Mouse (Mus musculus) embryo, embryonic 11.5 days (tissue): ENCODE data around the gene Tmem199.
A peak's percentile ranks its signal among the peaks of the same experiment; 100 is the strongest.

Experiments used
- DNase-seq: peaks from one replicate; pipeline ENCODE4 v3.0.0-alpha.2; 2012; ENCODE audit warnings: low read depth, low spot score

Tmem199 gene

DNA sequence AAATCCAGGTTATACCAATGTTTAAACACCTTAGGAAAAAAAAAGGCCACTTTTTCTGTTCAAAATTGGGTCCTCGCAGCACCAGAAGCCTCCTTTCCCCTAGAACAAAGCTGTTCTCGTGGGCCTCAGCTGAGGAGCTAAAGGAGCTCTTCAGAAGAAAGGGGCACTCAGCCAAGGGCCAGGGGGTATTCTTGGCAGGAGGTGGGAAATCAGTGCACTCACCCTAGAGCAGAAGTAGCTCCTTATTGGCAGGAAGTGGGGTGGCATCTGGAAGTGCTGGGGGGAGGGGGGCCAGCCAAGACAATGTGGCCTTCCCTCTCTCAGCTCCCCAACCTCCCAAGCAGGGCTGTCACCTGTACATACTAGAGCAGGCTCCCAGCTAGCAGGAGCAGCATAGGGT, 12.9 kb upstream of the Tmem199 start:
- DNase-seq: no peak

DNA sequence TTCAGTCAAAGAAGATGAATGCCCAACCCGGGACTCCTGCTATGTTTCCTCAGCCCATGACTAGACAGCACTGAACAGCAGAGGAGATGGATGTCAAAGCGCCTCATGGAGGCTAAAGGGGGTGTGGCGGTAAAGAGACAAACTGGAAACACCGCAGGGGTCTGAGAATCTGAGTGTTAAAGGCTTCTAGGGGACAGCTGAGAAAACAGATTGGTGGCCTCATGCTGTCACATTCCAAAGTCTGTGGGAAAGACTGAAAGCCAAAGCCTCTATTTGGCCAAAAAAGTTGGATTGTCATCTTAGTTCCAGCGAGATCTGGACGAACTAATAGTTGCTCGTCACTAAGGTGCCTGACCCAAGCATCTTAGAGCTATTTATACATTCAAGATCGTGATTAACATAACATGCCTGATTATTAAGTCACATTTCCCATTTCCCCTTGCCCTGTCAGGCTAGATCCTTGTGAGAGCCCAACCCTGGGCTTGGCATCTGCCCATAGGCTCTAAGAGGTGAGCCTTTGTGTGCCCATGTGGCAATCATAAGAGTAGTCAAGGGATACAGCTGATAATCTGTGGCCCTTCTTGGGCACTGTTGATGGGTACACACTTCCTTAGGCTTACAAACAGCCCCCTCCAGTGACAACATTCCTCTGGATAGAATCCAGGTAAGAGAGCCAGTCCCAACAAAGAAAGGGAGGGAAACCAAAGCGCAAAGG, 11.4 kb upstream of the Tmem199 start:
- no peak for DNase-seq

DNA sequence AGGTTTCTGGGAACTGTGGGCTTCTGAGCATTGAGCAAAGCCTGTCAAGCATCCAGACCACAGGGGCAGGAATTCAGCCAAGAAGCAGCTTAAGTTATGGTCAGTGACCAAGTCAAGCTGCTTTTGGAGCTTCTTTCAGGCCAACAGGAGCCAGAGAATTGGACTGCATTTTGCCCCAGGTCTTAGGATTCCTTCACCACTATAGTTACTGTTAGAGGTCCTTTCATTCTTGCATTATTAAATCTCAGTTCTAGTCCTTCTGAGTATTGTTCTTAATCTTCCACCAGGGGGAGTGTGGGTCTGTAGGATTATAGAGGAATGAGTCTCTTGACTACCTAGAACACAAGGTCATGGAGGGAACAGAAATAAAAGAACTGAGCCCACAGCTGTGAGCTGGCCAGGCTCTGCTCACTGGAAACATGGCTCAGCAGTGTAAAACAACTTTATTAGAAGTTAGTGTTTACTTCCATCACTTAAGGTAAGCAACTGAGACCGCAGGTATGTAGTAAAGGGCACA, 10.6 kb upstream of the Tmem199 start:
- DNase-seq: no peak

DNA sequence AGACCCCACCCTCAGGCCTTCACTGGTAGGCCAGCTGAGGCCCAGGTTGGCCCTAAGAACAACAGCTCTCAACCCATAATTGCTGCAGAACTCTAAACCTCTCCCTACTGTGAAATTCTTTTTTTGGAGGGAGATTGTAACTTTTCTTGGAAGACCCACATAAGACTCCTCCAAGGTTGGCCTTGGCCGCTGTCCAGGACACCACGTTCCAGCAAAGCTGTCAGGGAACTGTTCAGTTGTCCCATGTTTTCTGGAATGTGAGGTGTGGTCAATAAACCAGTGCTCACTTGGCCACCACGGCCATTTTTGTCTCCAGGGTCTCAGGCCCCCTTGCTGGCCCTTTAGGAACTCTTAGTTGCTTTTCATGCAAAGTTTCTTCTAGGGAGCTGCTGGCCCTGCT, 9.9 kb upstream of the Tmem199 start:
- no peak for DNase-seq

DNA sequence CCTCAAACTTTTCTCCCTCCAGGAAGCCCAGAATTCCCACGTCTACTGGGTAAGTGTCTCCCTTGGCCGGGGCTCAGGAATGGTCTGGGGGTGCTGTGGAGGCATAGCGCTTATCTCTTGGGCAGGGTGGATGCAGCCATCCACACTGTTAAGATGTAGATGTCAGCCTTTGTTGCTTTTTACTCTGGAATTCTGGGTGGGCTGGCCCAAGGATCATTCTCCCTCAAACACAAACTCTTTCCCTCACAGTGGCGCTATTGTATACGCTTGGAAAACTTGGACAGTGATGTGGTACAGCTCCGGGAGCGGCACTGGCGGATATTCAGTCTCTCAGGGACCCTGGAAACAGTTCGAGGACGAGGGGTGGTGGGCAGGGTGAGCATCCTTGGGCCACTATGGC, 7.0 kb upstream of the Tmem199 start:
- no peak for DNase-seq

DNA sequence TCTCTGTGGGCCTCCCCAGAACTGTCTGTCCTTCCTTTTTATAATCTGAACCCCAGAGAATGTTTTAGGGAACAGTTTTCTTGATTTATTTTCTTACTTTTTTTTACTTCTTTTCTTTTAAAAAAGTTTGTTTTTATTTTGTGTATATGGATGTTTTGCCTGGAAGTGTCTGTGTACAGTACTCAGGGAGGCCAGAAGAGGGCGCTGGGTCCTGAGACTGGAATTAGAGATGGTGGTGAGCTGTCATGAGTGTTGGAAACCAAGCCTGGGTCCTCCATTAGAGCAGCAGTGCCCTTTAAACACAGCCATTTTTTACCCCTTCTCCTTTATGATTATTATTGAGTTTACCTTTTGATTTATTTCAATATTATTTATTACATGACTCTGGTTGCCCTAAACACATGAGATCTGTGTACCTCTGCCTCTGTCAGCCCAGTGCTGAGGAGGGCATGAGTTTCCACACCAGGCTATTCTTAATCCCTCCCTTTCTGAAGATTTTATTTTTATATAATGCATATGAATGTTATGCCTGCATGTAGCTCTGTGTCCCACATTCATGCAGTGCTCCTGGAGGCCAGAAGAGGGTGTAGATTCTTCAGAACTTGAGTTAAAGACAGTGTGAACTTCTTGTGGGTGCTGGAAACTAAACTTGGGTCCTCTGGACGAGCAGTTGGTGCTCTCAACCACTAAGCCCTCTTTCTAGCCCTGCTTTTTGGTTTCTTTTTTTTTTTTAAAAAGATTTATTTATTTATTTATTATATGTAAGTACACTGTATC, 3.8 kb upstream of the Tmem199 start:
- no peak for DNase-seq

DNA sequence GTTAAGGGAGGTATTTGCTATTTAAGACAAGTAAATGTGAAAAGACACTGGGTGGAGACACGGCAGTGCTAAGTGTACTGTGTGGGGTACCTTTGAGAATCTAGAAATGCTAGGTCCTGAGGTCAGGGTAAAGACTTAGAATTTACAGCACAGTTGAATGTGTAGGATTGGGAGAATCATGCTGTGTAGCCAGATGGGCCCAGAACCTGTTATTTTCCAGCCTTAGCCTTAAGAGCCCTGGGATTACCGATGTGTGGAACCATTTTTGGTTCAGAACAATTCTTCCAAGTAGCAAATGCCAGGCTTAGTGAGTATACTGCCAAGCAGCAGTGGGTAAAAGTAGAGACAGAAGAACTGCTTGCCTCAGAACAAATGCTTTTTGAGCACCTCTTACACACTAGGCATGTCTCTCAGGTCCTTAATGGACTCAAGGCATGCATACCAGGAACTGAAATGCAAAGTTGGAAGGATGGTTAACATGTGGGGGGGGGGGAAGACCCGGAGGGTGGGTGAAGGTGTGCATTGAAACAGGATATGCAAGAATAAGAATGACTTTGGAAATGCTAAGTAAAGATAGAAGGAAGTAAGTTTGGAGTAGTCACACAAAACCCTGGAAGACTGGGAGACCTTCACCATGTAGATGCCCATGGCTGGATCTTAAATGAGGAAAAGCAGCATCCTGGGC, 1.3 kb upstream of the Tmem199 start:
- DNase-seq: no peak

DNA sequence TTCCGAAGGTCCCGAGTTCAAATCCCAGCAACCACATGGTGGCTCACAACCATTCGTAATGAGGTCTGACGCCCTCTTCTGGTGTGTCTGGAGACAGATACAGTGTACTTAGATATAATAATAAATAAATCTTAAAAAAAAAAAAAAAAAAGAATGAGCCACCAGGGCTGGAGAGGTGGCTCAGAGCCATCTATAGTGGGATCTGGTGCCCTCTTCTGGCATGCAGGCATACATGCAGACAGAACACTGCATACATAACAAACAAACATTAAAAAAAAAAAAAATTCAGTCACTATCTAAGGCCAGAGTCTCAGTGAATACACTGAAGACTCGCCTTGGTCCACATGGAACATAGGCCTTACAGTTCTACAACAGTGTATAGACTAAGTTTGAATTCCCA, 2.8 kb downstream of the Tmem199 start:
- no peak for DNase-seq

DNA sequence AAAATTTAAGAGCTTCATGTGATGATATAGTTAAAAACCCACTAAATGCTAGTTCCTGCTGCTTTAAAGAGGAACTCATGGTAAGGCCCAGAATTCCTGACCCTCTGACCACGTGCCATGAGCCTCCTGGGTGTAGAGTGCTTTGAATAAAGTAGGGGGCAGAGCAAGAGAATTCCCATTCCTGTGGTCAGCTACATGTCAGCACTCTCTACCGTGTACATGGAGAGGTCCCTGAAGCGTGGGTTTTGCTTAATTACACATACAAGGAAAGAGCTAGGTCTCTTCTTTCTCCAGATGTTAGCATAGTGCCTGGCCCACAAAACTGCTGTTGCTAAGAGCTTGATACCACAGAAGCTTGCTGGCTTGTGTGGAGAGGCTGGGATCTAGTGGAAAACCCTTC, 6.5 kb downstream of the Tmem199 start:
- DNase-seq: no peak

DNA sequence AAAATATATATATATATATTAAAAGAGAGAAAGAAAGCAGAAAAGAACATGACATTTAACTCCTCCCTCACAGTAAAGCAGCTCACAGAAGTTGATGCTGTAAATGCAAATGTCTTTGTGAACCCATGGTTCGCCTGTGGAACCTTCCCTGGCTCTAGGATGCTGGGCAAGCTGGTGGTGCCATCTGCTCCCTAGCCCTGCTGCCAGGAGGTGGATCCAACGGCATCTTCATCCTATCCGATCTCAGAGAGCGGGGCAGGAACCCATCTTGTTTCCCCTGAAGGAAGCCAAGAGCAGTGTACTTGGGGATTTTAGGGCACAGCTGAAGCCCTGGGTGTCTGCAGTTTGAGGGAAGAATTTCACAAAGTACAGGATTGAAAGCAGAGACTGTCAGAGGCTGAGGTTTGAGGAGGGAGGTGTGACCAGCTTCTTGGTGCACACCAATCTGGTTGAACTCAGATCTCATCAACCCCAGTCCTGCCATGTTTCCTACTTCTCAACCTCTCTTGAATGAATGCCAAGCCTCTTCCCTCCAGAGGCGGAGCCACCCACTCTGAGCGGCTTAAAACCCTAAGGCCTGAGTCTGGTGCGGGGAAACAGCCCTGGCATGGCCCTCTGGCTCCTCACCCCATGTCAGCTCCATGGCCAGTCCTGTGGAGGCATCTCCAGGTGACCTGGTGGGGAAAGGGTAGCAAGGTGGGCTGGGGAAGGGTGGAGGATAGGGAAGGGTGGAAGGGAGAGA, 8.9 kb downstream of the Tmem199 start, which contains the start of gene Sebox:
Gene Sebox (plus strand): TSS at position 539 of the 742 bp plus-strand sequence.
- no peak for DNase-seq

DNA sequence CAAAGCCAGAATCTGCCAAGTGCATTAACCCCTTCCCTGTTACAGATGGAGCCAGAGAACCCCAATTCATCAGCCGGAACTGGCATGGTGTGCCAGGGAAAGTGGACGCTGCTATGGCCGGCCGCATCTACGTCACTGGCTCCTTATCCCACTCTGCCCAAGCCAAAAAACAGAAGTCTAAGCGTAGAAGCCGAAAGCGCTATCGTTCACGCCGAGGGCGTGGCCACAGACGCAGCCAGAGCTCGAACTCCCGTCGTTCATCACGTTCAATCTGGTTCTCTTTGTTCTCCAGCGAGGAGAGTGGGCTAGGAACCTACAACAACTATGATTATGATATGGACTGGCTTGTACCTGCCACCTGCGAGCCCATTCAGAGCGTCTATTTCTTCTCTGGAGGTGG, 10.4 kb downstream of the Tmem199 start:
- DNase-seq: no peak

DNA sequence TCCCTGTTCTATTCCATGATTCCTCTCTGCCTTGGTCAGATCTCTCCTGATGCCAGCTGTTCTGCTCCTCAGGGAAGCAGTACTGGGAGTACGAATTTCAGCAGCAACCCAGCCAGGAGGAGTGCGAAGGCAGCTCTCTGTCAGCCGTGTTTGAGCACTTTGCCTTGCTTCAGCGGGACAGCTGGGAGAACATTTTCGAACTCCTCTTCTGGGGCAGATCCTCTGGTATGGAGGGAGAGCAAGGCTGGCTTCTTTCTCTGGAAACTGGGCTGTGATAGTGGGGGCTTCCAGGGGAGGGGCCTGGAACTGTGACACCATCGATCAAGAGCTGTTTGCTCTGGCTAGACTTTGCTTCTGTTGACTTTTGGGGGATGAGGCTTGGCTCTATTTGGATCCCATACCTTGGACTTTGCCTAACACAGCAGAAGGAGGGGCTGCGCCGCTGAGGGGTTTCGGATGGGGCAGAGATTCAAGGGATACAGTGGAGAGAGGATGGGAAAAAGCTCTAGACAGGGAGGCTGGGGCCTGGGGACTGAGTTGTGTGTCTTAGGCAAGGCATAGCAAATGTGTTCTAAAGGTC, 11.3 kb downstream of the Tmem199 start:
- no peak for DNase-seq

DNA sequence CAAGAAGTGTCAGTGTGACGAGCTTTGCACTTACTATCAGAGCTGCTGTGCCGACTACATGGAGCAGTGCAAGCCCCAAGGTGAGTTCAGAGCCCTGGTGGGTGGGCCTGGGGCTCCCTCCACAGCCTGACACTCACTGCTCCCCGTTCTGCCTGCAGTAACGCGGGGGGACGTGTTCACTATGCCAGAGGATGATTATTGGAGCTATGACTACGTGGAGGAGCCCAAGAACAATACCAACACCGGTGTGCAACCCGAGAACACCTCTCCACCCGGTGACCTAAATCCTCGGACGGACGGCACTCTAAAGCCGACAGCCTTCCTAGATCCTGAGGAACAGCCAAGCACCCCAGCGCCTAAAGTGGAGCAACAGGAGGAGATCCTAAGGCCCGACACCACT, 12.4 kb downstream of the Tmem199 start:
- DNase-seq: no peak

DNA sequence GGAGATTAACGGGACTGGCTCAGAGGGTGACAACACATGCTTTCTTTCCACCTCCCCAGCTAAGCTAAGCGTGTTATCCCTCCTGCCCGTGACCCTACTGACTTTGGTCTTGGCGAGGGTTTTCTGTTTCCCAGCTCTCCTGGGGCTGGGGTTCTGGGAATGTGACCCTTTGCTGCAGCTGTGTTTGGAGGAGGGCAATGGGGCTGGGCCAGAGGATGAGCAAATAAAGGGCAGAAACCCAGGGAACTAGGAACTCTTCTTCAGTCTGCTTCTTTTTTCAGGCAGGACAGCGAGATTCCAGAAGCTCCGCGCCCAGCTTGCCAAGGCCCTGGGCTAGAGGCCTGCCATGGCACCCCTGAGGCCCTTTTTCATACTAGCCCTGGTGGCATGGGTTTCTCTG, 13.0 kb downstream of the Tmem199 start, which contains the start of gene Vtn:
Gene Vtn (plus strand): TSS at position 88 of the 400 bp plus-strand sequence.
- DNase-seq: no peak

DNA sequence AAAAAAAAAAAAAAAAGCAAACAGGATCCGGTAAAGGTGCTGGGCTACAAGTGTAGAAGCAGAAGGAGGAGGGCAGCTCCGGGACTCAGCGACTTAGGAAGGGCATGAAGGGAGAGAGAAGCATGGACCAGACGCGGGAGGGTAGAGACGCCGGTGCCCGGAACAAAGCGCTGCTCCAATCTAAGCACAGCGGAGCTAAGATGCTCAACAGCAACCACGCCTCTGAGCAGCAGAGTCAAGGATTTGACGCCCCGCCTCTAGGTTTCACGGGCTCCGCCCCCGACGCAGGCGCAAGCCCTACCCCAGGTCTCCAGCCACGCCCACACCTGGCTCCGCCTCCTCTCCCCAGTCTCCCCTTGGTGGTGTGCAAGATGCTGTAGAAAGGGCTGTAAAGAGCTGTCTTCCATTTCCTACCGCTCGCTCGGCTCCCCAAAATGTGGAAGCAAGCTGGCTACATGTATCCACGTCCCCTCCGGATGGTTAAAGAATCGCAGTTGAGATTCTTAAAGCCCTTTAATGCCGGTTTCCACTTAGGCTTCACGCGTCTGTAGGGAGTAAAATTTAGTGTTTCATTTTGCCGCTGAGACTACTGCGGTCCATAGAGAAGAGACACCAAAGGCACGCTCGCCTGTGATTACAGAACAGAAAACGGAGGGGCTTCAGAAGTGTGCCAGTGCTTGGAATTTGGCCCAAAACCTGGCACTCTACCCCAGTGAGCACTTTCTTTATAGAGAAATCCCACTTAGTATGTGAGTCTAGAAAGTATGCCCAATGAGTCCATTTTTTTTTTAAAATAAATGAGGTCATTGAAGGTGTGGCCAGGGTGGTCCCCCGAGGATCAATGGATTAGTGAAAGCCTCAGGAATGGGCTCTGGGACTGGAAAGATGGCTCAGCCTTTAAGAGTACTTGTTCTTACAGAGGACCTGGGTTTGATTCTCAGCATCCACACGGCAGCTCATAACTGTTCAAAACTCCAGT, 14.1 kb downstream of the Tmem199 start, which contains the start of gene Sarm1:
Gene Sarm1 (minus strand): TSS at position 211 of the 979 bp plus-strand sequence.
- DNase-seq: peak; percentile 91

DNA sequence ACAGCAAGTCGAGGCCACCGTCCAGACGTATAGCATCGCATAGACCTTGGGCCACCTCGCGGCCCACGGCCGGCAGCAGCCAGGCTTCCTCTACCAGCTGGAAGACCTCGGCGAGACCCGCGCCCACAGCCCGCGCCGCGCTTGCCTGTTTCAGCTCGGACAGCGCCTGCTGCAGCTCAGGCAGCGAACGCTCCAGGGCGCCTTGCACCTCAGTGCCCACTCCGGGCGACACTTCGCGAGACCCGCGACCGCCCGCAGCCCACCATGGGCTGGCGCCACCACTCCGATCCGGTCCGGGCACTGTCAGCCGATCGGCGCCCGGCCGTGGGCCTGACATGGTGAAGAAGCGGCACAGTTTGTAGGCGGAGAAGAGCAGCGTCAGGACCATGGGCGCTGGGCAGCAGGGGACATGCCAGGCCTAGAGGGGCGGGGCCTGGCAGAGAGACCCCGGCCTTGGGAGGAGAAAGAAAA, 14.9 kb downstream of the Tmem199 start:
- DNase-seq: no peak

DNA sequence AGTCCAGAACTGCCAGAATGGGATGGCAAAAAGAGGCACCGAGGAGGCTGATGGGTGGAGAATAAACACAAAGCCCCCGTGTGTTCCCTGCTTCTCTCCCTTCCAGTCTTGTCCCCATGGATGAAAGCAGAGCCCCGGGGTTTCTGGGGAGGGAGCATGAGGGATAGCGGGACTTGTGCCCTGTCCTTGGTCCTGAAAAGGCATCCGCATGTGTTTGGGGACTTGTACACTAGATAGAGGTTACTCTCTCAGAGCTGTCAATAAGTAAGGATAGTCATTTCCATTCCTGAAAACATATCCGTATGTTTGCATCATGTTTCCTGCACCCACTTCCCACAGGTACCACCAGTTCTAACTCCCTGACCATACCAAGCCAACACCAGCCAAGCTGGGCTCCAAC, 16.1 kb downstream of the Tmem199 start:
- no peak for DNase-seq

DNA sequence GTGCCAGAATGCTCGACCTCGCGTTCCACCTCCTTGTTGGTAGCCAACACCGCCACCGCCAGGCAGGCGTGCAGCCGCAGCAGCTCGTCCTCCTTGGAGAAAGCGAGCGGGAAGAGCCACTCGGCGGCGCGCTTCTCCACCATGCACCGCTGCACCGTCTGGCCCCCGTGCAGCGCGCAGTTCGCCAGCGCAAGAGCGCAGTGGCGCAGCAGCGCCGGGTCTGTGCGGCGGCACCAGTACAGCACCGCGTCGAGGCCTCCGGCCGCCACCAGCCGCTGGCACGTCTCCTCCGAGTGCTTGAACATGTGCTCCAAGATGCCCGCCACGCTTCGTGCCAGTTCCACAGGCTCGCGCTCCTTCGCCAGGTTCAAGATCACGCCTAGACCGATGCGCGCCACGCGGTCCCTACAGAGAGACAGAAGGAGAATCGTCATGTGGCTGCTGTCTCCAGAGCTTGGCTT, 21.2 kb downstream of the Tmem199 start:
- no peak for DNase-seq

DNA sequence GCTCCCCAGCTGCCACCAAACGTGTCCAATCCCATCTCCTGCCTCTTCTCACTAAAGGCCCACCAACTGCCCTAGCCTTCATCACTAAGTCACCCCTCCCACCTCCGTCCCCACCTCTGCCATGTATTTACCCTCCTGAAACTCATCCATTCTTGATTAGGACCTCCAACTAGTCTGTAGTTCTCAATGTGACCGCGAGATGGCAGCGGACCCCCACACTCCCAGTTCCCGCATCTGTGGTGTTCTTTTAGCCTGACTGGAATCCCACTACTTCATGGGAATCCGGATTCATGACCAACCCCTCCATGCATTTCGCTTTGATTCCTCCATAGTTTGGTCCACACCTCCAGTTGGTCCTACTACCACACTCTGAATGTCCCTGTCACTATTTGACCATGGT, 23.8 kb downstream of the Tmem199 start:
- no peak for DNase-seq

DNA sequence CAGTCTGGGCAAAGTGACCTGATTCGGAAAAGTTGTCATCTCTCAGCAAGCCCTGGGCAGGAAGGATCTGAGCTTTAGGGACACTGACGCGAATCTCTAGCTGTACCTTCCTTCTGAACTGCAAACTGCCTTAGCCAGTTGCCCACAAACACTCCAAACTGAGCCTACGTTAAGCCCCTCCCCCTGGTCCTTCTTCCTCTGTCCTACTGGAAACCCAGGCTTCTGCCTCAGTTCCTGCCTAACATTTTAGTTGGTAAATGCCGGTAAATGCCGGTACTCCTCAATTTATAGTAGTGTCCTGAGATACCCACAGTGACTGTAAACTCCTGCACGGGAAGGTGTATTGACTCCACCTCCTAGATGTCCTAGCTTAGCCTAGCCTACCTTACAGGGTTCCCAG, 28.3 kb downstream of the Tmem199 start:
- no peak for DNase-seq
